Mouse (Mus musculus): ENCODE results near the gene Scamp3.
A peak's percentile ranks its signal among the peaks of the same experiment; 100 is the strongest.
"Not testable (repeated sequence)": the region's sequence is repeated elsewhere in the genome, so short reads cannot be mapped to it uniquely, and the experiment has no call there.

Scamp3 gene

GRCm38 (mm10) chr3:89177242-89178106 is at the start of gene Scamp3:
TSS of gene Scamp3 (plus strand) at chr3:89177473.
- peak; percentile 97 for DNase-seq (ENCODE audit: low read depth)

- DNase-seq (ENCODE audit: low read depth), result no peak
Measured at GRCm38 (mm10) chr3:89129908-89130307, 47.4 kb upstream of the Scamp3 start.

- DNase-seq (ENCODE audit: low read depth), result no peak
Measured at GRCm38 (mm10) chr3:89131816-89132215, 45.5 kb upstream of the Scamp3 start.

- DNase-seq (ENCODE audit: low read depth), result no peak
Measured at GRCm38 (mm10) chr3:89132285-89133062, 44.8 kb upstream of the Scamp3 start.

- no peak for DNase-seq (ENCODE audit: low read depth)
Measured at GRCm38 (mm10) chr3:89133063-89133450, 44.2 kb upstream of the Scamp3 start.

GRCm38 (mm10) chr3:89133752-89134151 is 43.5 kb upstream of the Scamp3 start:
- DNase-seq (ENCODE audit: low read depth), result no peak

GRCm38 (mm10) chr3:89135958-89136357 is 41.3 kb upstream of the Scamp3 start, which contains the start of gene Pklr:
TSS of gene Pklr (plus strand) at chr3:89136142.
- no peak for DNase-seq (ENCODE audit: low read depth)

- peak; percentile 30 for DNase-seq (ENCODE audit: low read depth)
Measured at GRCm38 (mm10) chr3:89136365-89136764, 40.9 kb upstream of the Scamp3 start.

- no peak for DNase-seq (ENCODE audit: low read depth)
Measured at GRCm38 (mm10) chr3:89144821-89145220, 32.5 kb upstream of the Scamp3 start.

- DNase-seq (ENCODE audit: low read depth), result no peak
Measured at GRCm38 (mm10) chr3:89145566-89145965, 31.7 kb upstream of the Scamp3 start.

GRCm38 (mm10) chr3:89147101-89147978 is 29.9 kb upstream of the Scamp3 start:
- no peak for DNase-seq (ENCODE audit: low read depth)

- DNase-seq (ENCODE audit: low read depth), result no peak
Measured at GRCm38 (mm10) chr3:89147979-89148311, 29.3 kb upstream of the Scamp3 start.

- no peak for DNase-seq (ENCODE audit: low read depth)
Measured at GRCm38 (mm10) chr3:89148567-89148966, 28.7 kb upstream of the Scamp3 start.

GRCm38 (mm10) chr3:89152084-89152835 is 25.0 kb upstream of the Scamp3 start:
- no peak for DNase-seq (ENCODE audit: low read depth)

- DNase-seq (ENCODE audit: low read depth), result no peak
Measured at GRCm38 (mm10) chr3:89156951-89157350, 20.3 kb upstream of the Scamp3 start.

GRCm38 (mm10) chr3:89158651-89159050 is 18.6 kb upstream of the Scamp3 start:
- no peak for DNase-seq (ENCODE audit: low read depth)

GRCm38 (mm10) chr3:89159211-89159610 is 18.1 kb upstream of the Scamp3 start:
- peak; percentile 72 for DNase-seq (ENCODE audit: low read depth)

GRCm38 (mm10) chr3:89159616-89160344 is 17.5 kb upstream of the Scamp3 start, which contains the start of gene Hcn3:
TSS of gene Hcn3 (minus strand) at chr3:89160196.
- DNase-seq (ENCODE audit: low read depth), result peak; percentile 85

- DNase-seq (ENCODE audit: low read depth), result not testable (repeated sequence)
Measured at GRCm38 (mm10) chr3:89161207-89161606, 16.1 kb upstream of the Scamp3 start.

- DNase-seq (ENCODE audit: low read depth), result no peak
Measured at GRCm38 (mm10) chr3:89161786-89162185, 15.5 kb upstream of the Scamp3 start.

- peak; percentile 88 for DNase-seq (ENCODE audit: low read depth)
Measured at GRCm38 (mm10) chr3:89163123-89163522, 14.2 kb upstream of the Scamp3 start.
